Mouse (Mus musculus) liver, embryonic 14.5 days (tissue): ENCODE data around the gene Trim25. TPM values are rescaled to one million over a fixed set of nuclear protein-coding genes. Genes with fewer than 3 reads are reported as not detected.

Experiments
- ATAC-seq: fragments of 200-750 bp; cut with Nextera tagmentation; 2 replicates; pipeline ENCODE4 v1.8.0; 2017; ENCODE audit warnings: moderate number of reproducible peaks, mild to moderate bottlenecking, moderate library complexity; ENCODE audit not compliant: insufficient read depth
- DNase-seq, 3 experiments: peaks; one replicate each; pipeline ENCODE4 v3.0.0-alpha.2; 2012 to 2013; ENCODE audit warnings: low read depth in 3 of 3, low spot score in 3 of 3
- H3K27ac ChIP-seq: fragments of 300-500 bp; sonication (generic); 2 replicates; pipeline ENCODE4 v1.5.1; 2014; ENCODE audit warnings: moderate library complexity, mild to moderate bottlenecking, control low read depth, inconsistent platforms
- H3K27me3 ChIP-seq: fragments of 300-500 bp; sonication (generic); 2 replicates; pipeline ENCODE4 v1.6.1; 2014; ENCODE audit warnings: mild to moderate bottlenecking, low read length, moderate library complexity; ENCODE audit not compliant: control insufficient read depth, insufficient read depth
- H3K36me3 ChIP-seq: fragments of 300-500 bp; sonication (generic); replicated peaks from 2 replicates; pipeline ENCODE4 v1.6.1; 2014; ENCODE audit warnings: low read depth; ENCODE audit not compliant: control insufficient read depth, insufficient read depth
- H3K4me1 ChIP-seq, 2 experiments: fragments of 200-500 bp in 1 of 2; fragments of 300-500 bp in 1 of 2; sonication (generic) in 1 of 2; replicated peaks; 2 replicates each; pipeline ENCODE4 v1.6.1; 2012 to 2014; ENCODE audit warnings: antibody characterized with exemption in 1 of 2, inconsistent platforms in 1 of 2, low read length in 1 of 2; ENCODE audit not compliant: control insufficient read depth in 2 of 2, insufficient read depth in 2 of 2
- H3K4me2 ChIP-seq: fragments of 300-500 bp; sonication (generic); 2 replicates; pipeline ENCODE4 v1.6.1; 2014; ENCODE audit warnings: low read depth, mild to moderate bottlenecking, control low read depth, moderate library complexity
- H3K4me3 ChIP-seq, 2 experiments: fragments of 200-500 bp in 1 of 2; fragments of 300-500 bp in 1 of 2; sonication (generic) in 1 of 2; 2 replicates each; pipeline ENCODE4 v1.5.1; 2012 to 2014; ENCODE audit warnings: low read depth in 2 of 2, low read length in 2 of 2, mild to moderate bottlenecking in 2 of 2, control low read depth in 1 of 2, inconsistent platforms in 1 of 2, moderate library complexity in 1 of 2; ENCODE audit not compliant: insufficient read depth in 1 of 2
- H3K9ac ChIP-seq: fragments of 300-500 bp; sonication (generic); replicated peaks from 2 replicates; pipeline ENCODE4 v1.6.1; 2014; ENCODE audit warnings: mild to moderate bottlenecking, control low read depth, moderate library complexity
- H3K9me3 ChIP-seq: fragments of 300-500 bp; sonication (generic); 2 replicates; pipeline ENCODE4 v1.6.1; 2016; ENCODE audit warnings: low read length, mixed read lengths; ENCODE audit not compliant: control insufficient read depth
- CTCF ChIP-seq: IDR thresholded peaks from 2 replicates; pipeline ENCODE4 v1.5.1; 2016; ENCODE audit warnings: antibody characterized with exemption, low read depth, control low read depth
- EP300 ChIP-seq: IDR thresholded peaks from 2 replicates; pipeline ENCODE4 v1.6.1; 2016; ENCODE audit warnings: antibody characterized with exemption, low read depth
- WGBS: fragments of 180-500 bp; shearing (Covaris S2); extraction: QIAGEN DNeasy Blood & Tissue Kit; methylation state at CpG from one replicate; pipeline ENCODE4 v1.1.7; 2014; ENCODE audit not compliant: insufficient replicate concordance; 5-methylcytosine and 5-hydroxymethylcytosine counted together
- polyA plus RNA-seq, 2 experiments: library from polyadenylated mRNA; depleted of rRNA in 1 of 2; stranded (reverse) in 1 of 2; unstranded in 1 of 2; fragments of >200 nt; fragmentation: Nextera tagmentation in 1 of 2; extraction: Ambion mirVana in 1 of 2; gene quantifications; 2 replicates each; pipeline versions ENCODE4 v1.2.1 to v1.2.3; 2012 to 2014

Trim25 gene
- 7.4 and 9.5 TPM in 2 replicates for polyA plus RNA-seq (2012; rRNA removed)
- polyA plus RNA-seq (2014; fragmentation: Nextera tagmentation; extraction: Ambion mirVana) = 10.8 and 11.0 TPM in 2 replicates

GRCm38 (mm10) chr11:88998974-88999722 lies at the start of gene Trim25:
Trim25 (plus strand) TSS chr11:88999376.
- Histone ChIP-seq H3K4me1 (peaks cover 18 to 30% of the 10 kb centered on the region in 2 experiments), H3K9me3 (no peaks in the 10 kb centered on the region), H3K9ac (peak within 1 kb of the TSS; percentile 92), H3K36me3 (no peaks in the 10 kb centered on the region; the same call in 1 of the 2 replicates), H3K27me3 (no peaks in the 10 kb centered on the region), H3K27ac (peak within 1 kb of the TSS; percentile 70), H3K4me3 (peak within 1 kb of the TSS; percentile 73 to 91), H3K4me2 (peak within 1 kb of the TSS; percentile 92)
- under 1% methylated on average over 48 of the region's 48 CpGs for WGBS
- TF ChIP-seq EP300 (no peak), CTCF (peak; percentile 60)
- DNase-seq (peak; percentile 93 to 95 (median 94)), ATAC-seq (peak; percentile 94)

- Histone ChIP-seq H3K27ac (no peak overlapping the region), H3K4me1 (peaks cover 6 to 22% of the 10 kb centered on the region in 2 experiments), H3K4me3 (no peak overlapping the region), H3K4me2 (no peak overlapping the region), H3K9me3 (no peaks in the 10 kb centered on the region), H3K27me3 (no peaks in the 10 kb centered on the region), H3K36me3 (no peaks in the 10 kb centered on the region; the same call in 1 of the 2 replicates), H3K9ac (no peak overlapping the region)
- ATAC-seq = no peak
- 49% methylated on average over 8 of the region's 8 CpGs for WGBS
- DNase-seq = no peak
- no peak for TF ChIP-seq EP300
- no peak for TF ChIP-seq CTCF
Observed at GRCm38 (mm10) chr11:88949802-88950639, 49.2 kb upstream of the Trim25 start.

- H3K9me3 ChIP-seq = no peaks in the 10 kb centered on the region
- no peak overlapping the region for H3K4me3 ChIP-seq
- no peaks in the 10 kb centered on the region; the same call in 1 of the 2 replicates for H3K36me3 ChIP-seq
- H3K4me1 ChIP-seq = peaks cover 6 to 22% of the 10 kb centered on the region in 2 experiments
- no peak for TF ChIP-seq CTCF
- no peak for TF ChIP-seq EP300
- H3K27ac ChIP-seq = no peak overlapping the region
- H3K27me3 ChIP-seq = no peaks in the 10 kb centered on the region
- H3K4me2 ChIP-seq = no peak overlapping the region
- 79% methylated on average over 13 of the region's 13 CpGs for WGBS
- no peak for DNase-seq
- H3K9ac ChIP-seq = no peak overlapping the region
- no peak for ATAC-seq
Observed at GRCm38 (mm10) chr11:88950640-88951250, 48.4 kb upstream of the Trim25 start.

DNA sequence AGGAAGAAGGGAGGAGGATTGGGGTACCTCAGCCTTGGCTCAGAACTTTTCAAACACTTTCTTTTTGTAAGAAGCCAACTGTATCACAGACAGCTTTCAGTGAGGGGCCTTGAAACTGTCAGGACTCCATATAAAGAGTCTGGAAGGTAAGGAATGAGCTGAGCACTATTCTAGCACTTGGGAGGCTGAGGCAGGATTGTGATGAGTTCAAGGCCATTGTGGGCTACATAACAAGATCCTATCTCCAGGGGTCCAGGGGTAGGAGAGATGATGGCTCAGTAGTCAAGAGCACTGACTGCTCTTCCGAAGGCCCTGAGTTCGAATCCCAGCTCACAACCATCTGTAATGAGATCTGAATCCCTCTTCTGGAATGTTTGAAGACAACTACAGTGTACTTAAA lies 47.6 kb upstream of the Trim25 start:
- ATAC-seq = no peak
- Histone ChIP-seq H3K36me3 (no peaks in the 10 kb centered on the region; the same call in 1 of the 2 replicates), H3K4me1 (peaks cover 6 to 22% of the 10 kb centered on the region in 2 experiments), H3K9ac (no peak overlapping the region), H3K4me3 (no peak overlapping the region), H3K9me3 (no peaks in the 10 kb centered on the region), H3K27me3 (no peaks in the 10 kb centered on the region), H3K4me2 (no peak overlapping the region), H3K27ac (no peak overlapping the region)
- no peak for TF ChIP-seq CTCF
- no peak for TF ChIP-seq EP300
- 74% methylated on average over 2 of the region's 2 CpGs for WGBS
- no peak for DNase-seq
